Mouse (Mus musculus) CD4-positive helper T cell, adult 2 months (primary cell): ENCODE measurements at regions not wholly inside any gene's neighbourhood (a gene's known extent, or its start where the extent isn't known, plus 50 kb on each side); places are given as distances from the start of the nearest gene placed in this dataset.
A peak's percentile ranks its signal among the peaks of the same experiment; 100 is the strongest.

ENCODE experiments used
- DNase-seq: peaks from one replicate; pipeline ENCODE4 v3.0.0-alpha.2; 2012; ENCODE audit warnings: low read depth, missing footprints, low spot score

DNA sequence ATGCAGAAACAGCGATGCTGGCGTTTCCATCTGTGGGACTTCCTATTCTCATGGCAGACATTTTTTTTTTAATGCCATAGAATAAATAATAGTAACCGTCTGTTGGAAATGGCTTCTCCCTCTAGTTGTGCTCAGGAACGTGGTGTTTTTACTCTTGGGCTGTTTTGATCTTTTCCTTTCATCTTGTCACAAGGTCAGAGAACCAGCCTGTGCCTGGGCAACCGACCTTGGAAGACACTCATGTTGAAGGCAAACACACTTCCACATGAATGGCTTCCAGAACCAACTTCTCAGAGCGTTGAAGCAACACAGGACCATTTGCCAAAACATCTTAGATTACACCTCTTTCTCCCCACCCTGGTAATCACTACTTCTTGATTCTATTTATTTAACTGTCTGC is 137.9 kb upstream of the Mast4 start:
- no peak for DNase-seq

DNA sequence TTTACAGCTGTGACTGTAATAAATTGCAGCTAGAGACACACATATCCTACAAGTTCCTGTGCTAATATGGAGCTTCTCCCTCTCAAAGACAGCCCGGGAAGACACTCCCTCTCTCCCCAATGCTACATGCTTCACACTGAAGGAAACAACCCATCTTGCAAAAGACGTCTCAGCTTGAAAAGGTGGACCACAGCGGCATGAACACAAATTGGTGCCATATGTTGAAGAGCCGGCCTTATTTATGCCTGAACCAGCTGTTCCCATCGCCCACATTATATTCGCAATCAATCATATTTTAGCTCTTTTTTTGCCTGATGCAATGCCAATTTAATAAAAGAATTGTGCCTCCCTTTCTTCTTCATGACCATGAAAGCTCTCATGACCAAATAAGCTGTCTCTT is 135.8 kb upstream of the Mast4 start:
- no peak for DNase-seq

DNA sequence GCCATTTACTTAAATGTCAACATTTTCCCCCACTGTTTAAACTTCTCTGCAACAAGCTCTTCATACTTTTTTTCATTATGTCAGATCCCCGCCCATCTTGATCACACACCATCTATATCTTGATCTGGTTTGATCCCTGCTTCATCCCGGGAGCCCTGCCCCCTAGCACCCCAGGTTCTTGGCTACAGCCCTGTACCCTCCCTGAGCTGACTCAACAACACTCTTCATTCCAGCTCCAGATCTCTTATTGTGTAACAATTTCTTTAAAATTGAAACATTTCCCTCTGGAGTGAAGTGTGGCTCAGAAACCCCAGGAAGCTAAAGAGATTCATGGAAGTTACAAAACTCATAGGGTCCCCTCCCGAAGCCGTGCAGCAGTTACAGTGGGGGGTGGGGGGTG is 126.2 kb upstream of the Mast4 start:
- DNase-seq = no peak

DNA sequence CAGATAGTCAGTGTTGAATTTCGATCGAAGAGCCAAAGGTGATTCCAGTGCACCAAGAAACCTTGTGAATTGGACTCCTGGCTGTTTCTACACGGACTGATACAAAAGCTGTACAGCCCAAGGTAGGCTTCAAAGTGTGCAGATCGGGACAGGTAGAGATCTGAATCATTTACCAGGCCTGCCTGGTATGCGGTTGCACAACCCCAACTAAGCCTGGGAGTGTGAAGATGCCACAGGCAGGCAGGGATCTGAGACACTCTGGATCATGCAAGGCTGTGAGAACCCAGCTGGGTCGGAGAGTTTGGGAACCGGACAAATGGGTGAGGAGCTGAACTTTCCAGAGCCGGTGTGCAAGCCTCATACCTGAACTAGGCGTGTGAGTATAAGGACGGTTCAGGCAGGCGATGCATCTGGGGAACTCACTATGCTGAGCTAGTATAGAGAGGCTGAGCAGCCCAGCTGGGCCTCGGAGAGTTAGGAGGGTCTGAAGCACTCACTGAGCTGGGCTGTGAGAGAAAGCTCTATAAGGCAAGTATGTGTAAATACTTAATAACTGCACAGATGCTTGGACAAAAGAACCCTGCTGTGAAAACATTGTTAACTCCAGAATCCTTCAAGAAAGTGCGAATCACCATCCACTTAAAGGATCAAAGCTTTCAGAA is 125.3 kb upstream of the Mast4 start:
- DNase-seq = no peak

DNA sequence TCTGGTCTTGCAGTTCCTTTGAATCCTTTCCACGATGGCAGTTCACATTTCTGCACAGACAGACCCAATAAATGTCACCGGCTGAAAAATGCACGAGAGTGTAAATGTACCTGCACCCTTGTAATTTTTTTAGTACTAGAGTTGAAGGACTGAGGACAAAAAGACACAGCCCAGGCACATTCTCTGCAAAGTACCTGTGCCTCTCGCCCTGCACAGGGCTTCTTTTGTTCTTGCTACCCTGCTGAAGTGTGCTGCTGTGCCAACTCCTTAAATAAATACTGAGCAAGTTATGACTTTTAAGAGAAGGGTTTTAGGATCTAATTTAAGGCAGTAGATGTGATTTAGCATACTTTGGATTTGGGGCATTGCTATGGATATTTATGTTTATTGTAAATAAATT is 118.5 kb upstream of the Mast4 start:
- no peak for DNase-seq

DNA sequence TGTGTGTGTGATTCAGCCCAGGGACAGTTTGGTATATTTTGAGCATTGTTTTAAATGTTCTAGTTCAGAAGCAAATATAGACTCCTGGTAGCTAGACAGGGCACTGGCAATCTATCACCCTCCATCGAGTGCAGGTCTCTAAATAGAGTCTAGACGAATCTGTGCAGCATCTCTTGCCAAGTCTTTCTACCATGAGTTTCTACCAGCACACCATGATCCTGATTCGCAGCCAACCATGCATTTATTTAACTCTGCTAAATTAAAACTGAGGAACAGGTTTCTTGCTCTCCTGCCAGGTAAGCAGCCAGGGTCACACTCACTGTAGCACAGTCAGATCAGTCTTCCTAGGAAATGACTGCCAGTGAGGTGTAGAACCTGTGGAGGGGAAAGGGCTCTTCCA is 96.3 kb upstream of the Mast4 start:
- no peak for DNase-seq

DNA sequence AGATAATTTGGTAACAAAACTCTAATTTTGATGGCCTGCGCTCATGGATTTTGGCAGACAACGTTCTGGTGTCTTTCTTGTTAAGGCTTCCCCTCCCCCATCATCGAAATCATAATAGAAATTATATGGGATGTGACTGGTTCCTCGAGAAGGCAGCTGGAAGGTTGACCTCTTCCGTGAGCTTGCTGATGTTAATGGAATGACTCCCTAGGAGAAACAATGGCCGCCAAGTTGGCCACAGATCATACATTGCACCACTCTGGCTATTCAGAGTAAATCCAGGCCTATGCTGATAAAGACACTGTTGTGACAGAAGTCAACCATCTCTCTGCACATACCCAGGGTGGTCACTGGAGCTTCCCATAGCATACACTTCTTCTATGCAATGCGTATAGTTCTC is 89.7 kb upstream of the Mast4 start:
- DNase-seq = no peak

DNA sequence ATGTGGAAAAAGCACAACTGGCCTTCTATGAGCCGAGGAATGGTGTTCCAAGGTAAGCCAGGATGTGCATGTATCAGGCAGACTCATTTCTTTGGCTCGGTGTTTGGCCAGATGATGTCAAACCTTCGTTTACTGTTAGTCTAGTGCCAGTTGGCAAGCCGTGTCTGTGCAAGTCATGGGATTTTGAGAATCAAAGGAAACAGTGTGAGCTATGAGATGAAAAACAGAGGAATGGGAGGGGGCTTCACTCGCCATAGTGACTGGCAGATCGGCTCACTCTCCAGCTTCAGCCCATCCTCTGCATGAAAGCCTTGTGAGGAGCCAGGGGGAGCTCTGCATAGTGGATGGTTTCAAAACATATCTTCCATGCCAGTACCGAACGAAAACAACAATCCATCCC is 89.1 kb upstream of the Mast4 start:
- DNase-seq = no peak

DNA sequence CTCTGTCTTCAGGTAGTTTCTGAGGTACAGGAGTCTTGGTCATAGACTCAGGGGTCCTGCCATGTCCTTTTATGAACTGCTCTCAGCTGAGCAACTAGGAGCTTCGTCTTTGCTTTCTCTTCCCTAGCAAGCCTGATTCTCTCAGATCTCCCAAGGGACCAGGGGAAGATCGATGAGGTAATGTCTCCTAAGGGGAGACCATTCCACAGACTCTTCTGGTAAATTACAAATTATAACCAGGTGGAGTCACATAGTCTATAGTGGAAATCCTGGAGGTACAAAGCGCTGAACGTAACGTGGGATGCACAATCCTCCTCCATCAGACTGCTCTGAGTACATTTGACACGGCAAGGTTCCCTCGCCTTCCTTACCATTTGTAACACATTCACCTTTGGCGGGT is 88.7 kb upstream of the Mast4 start:
- DNase-seq = no peak

DNA sequence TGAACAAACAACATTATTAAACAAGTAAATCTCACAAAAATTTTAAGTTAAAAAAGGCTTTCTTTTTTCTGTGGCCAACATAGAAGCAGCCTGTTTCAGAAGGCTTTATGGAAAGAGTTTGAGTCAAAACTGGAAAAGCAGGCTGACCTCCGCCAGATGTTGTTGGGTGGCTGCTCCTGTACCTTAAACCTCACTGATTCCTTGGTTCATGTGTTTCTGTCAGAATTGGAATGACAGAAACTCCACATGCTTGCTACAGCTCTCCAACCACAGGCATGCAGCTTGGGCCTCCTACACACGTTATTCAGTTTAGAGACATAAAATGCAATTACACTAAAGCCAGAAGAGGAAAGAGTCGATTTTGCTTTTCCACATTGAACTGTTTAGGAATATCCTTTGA is 84.8 kb upstream of the Mast4 start:
- DNase-seq = no peak

DNA sequence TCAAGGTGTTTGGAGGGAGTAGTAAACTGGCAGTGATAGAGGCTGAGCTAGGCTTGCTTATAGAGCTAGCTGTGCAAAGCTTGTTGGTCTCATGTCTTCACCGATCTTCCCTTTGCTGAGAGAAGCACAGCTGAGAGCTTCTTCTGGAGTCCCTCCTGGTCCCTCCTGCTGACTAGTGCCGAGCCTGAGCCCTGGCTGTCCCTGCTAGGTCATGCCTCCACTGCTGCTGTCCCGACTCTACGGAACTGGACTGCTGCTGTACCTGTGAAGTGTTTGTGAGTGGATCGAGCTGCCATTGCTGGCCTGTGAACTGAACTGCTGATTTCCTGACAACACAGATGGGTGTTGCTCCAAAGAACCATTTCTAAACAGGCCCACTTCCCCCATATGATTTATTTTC is 83.0 kb upstream of the Mast4 start:
- no peak for DNase-seq

DNA sequence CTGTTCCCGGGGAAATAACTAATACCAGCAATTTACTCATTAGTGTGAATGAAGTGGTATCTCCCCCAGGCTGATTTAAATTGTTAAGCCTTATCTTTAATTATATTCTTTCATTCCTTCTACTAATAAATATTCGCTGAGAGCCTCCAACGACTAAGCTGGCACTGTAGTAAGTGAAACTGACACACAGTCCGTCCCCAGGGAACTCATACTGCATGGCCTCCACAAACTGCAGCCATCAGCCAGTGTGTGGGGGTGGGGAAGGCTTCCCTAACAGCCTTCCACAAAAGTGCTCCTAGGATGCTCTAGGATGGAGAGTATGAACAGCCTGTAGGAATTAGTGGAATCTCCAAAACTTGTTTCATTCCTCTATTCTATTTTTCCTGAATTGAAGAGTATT is 81.0 kb upstream of the Mast4 start:
- DNase-seq = no peak

DNA sequence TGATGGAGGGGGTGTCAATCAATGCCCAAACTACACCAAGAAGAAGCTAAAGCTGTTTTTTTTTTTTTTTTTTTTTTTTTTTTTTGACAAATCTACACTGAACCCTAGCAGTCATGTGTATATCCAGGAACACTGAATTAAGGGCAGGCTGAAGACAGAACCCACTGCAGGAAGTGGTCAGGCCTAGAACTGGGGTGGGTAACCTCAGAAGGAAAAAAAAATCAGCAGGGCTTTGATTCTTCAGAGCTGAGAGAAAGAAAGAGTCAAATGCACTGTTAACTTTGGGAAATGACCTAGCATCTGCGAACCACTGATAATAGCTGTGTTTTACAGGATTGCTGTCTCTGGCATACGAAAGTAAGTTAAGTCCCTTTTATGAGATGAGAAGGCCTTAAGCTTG is 78.3 kb upstream of the Mast4 start:
- DNase-seq = no peak

DNA sequence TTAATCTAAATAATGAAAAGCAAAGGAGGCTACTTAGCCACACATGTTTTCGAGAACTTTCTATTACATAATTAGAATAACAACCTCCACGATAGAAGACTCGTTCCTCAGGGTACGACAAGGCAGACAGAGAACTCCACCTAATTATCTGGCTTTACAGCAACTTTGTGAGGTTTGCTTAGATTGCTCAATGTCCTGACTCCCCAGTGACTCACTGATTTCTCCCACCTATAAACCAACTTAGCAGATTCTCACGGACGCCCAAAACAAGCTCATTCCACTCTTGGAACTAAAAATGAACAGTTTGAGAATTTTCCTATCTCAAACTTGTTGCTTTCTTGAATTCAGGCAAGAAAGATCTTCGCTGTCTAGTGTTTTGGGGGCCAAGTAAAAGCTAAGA is 75.0 kb upstream of the Mast4 start:
- DNase-seq = no peak

DNA sequence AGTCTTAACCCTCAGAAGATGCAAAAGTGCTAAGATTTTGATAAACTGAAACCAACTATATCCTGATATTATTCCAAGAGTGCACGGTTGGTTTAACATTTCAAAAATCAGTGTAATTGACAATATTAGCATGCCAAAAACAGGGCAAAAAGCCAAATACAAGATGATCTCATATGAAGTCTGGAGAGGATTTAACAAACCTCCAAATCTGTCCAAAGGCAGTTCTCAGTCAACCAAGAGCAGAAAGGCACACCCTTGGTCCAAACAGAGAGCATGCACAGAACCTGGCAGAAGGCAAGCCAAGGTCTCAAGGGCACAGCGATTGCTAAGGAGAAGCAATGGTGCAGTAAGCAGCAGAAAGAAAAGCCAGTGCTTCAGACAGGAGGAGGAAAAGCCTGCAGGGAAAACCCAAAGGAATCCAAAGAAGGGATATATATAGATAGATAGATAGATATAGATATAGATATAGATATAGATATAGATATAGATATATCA is 62.3 kb upstream of the Mast4 start:
- DNase-seq = no peak

DNA sequence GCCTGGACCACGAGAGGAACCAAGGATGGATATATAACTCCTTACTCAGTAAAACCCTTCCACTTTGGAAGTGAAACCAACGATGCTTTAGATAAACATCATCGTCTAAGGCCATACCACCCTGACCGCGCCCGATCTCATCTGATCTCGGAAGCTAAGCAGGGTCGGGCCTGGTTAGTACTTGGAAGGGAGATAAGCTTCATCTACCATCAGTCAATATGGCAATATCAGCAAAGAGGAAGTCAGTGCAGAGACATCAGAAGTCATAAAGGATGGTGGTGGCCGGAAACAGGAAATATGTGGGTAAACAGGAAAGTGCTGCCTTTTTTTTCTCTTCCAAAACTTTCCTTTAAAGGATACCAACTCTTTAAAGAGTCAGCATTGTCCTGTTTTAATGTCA is 61.8 kb upstream of the Mast4 start:
- DNase-seq = peak; percentile 5

DNA sequence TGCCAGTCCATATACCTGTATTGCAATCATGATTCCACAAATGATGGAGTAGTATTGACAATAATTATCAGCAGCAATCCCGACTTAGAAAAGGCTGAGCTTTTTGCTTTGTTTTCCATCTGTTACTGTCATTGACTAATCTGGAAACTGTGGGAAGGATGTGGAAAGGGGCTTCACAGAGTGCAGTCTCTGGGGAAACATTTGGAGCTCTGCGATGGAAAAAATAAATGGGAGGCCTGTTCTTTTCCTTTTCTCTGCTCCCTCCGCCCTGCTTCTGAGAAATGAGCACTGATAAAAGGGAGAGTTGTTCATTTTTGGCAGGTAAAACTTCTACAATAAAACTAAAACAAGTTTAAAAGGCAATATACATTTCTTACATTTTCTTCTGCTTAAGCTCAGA is 58.3 kb upstream of the Mast4 start:
- no peak for DNase-seq

DNA sequence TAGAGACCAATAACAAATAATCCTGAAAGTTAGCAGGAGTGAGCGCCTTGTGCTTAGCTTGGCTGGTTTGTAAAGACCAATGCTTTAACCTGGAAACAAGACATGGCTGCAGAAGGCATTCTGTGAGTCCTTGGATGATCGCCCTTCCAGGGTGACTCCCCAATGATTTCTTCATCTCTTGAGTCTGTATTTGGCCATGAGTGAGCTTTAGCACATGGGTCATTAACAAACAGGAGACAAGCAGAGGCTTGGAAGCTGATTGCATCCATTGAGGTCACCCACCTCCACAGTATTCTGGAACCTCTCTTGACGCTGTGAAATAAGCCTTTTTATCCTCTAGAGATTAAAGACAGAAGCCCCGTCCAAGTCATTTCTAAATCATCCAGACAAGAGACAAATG is 57.1 kb upstream of the Mast4 start:
- no peak for DNase-seq

DNA sequence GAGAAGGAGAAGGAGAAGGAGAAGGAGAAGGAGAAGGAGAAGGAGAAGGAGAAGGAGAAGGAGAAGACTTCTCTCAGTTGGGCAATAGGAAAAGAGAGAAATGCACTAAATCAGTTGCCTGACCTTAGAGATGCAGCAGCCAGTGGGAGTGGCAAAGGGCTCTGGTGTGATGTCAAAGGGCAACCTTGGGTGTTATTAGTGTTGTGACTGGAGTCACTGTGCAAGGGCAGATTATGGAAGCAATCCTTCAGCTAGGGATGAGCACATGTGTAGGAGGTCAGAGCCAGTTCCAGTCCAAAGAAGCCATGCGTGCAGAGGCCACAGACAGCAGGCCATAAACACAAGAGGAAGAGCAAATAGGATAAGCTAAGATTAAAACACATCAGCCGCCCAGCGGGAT is 56.7 kb upstream of the Mast4 start:
- no peak for DNase-seq

DNA sequence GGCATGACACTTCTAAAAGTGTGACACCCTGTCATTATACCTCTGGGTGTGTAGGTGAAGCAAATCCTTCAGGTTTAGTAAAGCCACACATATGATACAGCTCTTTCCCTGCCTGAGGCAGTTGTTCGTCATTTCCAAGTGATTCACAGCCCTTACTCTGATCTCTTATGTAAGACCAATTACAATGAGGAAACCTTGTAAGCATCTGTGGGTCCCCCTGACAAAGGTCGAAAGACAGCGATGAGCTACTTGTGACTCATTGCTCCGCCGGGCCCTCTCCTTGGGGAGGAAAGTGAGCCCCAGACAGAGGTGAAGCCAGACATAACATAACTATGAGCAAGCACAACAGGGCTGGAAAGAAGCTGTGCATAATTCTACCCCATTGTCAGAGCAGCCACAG is 52.7 kb upstream of the Mast4 start:
- DNase-seq = no peak
